Mouse (Mus musculus) CD4-positive, CD25-positive, alpha-beta regulatory T cell, adult 4 months (primary cell): ENCODE results near the gene Foxd4. TPM values are rescaled to one million over a fixed set of nuclear protein-coding genes. Genes with fewer than 3 reads are reported as not detected.

ENCODE experiments used
- ATAC-seq: one replicate; pipeline ENCODE4 v1.8.0; 2017
- polyA plus RNA-seq, 2 experiments: library from polyadenylated mRNA; unstranded; fragments of 100-300 nt; shearing (Covaris generic); gene quantifications; one replicate each; pipeline ENCODE4 v1.2.1; 2017

Foxd4 gene
- polyA plus RNA-seq, 2 experiments from 2014 or later: not detected

DNA sequence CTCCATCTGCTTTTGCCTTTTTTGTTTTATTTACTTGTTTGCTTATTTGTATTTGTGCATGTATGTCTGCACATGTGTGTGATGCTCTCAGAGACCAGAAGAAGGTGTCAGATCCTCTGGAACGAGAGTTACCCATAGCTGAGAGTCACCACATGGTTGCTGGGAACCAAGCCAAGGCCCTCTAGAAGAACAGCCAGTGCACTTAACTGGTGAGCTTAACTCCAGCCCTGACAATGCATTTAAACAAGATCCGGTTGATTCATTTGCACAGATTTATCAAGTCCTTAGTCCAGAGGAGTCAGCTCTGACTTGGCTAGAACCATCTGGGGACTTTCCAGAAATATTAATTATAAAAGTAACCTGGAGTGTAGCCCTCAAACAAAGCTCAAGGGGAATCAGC is 27.1 kb downstream of the Foxd4 start:
- no peak for ATAC-seq

DNA sequence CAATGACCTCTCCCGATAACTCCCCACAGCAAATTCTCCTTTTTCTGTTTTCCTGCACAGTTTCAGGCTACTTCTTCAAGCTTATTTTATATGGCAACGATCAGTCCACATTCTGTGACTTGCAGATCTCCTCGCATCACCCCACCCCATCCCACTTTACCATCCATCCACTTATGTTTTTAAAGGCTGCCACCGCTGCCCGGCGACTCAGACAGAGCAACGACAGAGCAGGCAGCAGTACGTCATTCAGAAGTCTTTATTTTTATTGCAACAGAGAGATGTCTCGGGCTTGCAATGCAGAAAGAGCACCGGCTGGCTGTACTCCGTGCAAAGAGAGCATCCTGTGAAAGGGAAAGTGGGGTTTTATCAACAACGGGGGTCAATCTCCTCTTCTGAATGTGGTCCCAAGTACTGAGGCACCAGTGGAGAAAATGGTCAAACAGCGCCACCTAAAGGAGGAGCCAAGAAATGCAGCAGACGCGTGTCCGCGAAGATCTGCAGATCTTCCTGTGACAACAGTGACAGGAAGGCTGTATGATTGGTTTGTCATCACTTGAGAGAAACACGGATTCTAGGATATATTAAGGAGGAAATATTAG is 29.9 kb downstream of the Foxd4 start:
- no peak for ATAC-seq

GRCm38 (mm10) chr19:24865436-24865835 is 35.6 kb downstream of the Foxd4 start:
- no peak for ATAC-seq

- ATAC-seq: no peak
Observed at GRCm38 (mm10) chr19:24861612-24862451, 39.2 kb downstream of the Foxd4 start, which contains the start of gene Pgm5. TSS of gene Pgm5 (minus strand) at chr19:24861855.

GRCm38 (mm10) chr19:24861276-24861611 is 39.8 kb downstream of the Foxd4 start:
- no peak for ATAC-seq

GRCm38 (mm10) chr19:24851456-24852315 is 49.3 kb downstream of the Foxd4 start:
- ATAC-seq: no peak

Other genes starting within 250 kb of the Foxd4 start
- gene Tmem252, start 227.2 kb downstream of the Foxd4 start, polyA plus RNA-seq: not detected
- gene Pgm5, start 39.3 kb downstream of the Foxd4 start, polyA plus RNA-seq: not detected
- gene Gm10053, start 25.5 kb downstream of the Foxd4 start, polyA plus RNA-seq: 100 to 1,000 TPM; 175 to 208 TPM
- 10 to 100 TPM; 12.2 to 27.9 TPM for gene Cbwd1, start 60.4 kb upstream of the Foxd4 start, polyA plus RNA-seq
- 100 to 1,000 TPM in 1 of 2 experiments, 10 to 100 TPM in 1; 97.2 to 114 TPM for gene Dock8, start 98.3 kb upstream of the Foxd4 start, polyA plus RNA-seq